In the genomic region with DNA sequence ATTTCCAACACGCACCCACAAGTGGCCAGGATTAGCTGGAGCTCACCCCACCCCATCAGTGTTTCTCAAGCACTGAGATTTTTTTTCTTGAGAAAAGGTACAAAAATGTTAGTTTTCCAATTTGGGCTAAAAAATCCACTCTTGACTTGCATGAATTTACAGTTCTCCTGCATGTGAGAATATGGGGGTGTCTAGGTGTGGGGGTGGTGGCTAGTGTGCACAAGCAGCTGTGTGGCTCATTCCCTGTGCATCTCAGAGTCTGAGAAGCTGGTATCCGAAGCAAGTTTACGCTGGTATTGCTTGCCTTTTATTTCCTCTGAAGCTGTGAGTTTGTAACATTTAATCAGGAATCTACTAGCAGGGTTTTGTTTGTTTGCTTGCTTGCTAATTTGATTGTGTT, we compare ENCODE assay signal across 29 mouse cellular contexts. TPM values are rescaled to one million over a fixed set of nuclear protein-coding genes. Genes with fewer than 3 reads are reported as not detected.
DNase-seq lines count a peak whose midpoint lies in the region; ATAC-seq and TF ChIP-seq lines count a peak whose summit lies in the region.
"Had no signal": no experiment of that assay in that cellular context is flagged by ENCODE, and none has a peak within 500 bp of the region (broad histone marks: within the 10 kb centered on the region; RNA-seq: fewer than 3 reads in every experiment).

No protein-coding gene starts in this region.

- no peak overlapping the region for H3K27ac ChIP-seq in left cerebral cortex, adult 2 months
- H3K27ac ChIP-seq: forebrain, embryonic 10.5 days; forebrain, embryonic 13.5 days; heart, adult 2 months; heart, embryonic 10.5 days; heart, embryonic 13.5 days; hindbrain, embryonic 14.5 days; hindbrain, postnatal 0 days had no signal

- ATAC-seq in frontal cortex, adult (ENCODE audit: low TSS enrichment), result peak; percentile 92
- ATAC-seq: activated CD4-positive, CD25-positive, alpha-beta regulatory T cell, adult 4 months; forebrain, embryonic 13.5 days; forebrain, embryonic 16.5 days; hindbrain, postnatal 0 days had no signal

- no peak for TF ChIP-seq CTCF in left cerebral cortex, adult 2 months (IDR thresholded peaks at IDR 0.05)

- intact Hi-C loops in left cerebral cortex, adult 2 months (cut with DNase I), result loop anchor here (2.0 to 5.0 kb wide), 3 partner anchors 88 to 1142 kb away; partner anchors contain the start of gene Smad5
- intact Hi-C loops in left cerebral cortex, postnatal 36 days (cut with DNase I), result no loop called here
- intact Hi-C loops in left cerebral cortex, postnatal 10 days (cut with DNase I), result no loop called here

- no peak overlapping the region for H3K4me3 ChIP-seq in left cerebral cortex, adult 2 months
- H3K4me3 ChIP-seq: forebrain, embryonic 10.5 days; forebrain, embryonic 13.5 days; heart, adult 2 months; heart, embryonic 10.5 days; heart, embryonic 13.5 days had no signal

- DNase-seq in frontal cortex, postnatal 14 days (ENCODE audit: low spot score in 2 of 2), result no peak
- peak; percentile 42 to 64 for DNase-seq in left cerebral cortex, adult 18-20 months (ENCODE audit: low spot score in 2 of 2)
- DNase-seq in left cerebral cortex, adult 2 months (ENCODE audit: extremely low spot score in 1 of 2, low spot score in 2 of 2), result no peak
- peak; percentile 36 to 46 for DNase-seq in left cerebral cortex, postnatal 36 days (ENCODE audit: low spot score in 2 of 2)
- no peak for DNase-seq in left cerebral cortex, postnatal 10 days (ENCODE audit: extremely low spot score in 1 of 2, low spot score in 2 of 2)
- peak; percentile 37 for DNase-seq in right cerebral cortex, postnatal 25 days
- DNase-seq in right cerebral cortex, postnatal 4 days, result no peak
- DNase-seq: adrenal gland, adult 8-10 months; adrenal gland, postnatal 25 days; cerebellum, adult 18-20 months; cerebellum, adult 9-10 months; cerebellum, postnatal 14 days; gastrocnemius, postnatal 10 days; gastrocnemius, postnatal 36 days; heart, adult 2 months; heart, postnatal 14 days; heart, postnatal 4 days had no signal

RNA-seq across cellular contexts. Expression of gene Gm45623, which starts 37.1 kb away (rescaled TPM):
- total RNA-seq in left cerebral cortex, adult 18-20 months (2021), result 10 to 100 TPM; 12.6 to 13.5 TPM
- 1 to 10 TPM; 8.1 to 10.0 TPM for total RNA-seq in left cerebral cortex, adult 2 months (2021)
- 10 to 100 TPM; 13.0 to 16.7 TPM for total RNA-seq in left cerebral cortex, postnatal 36 days (2021)
- 10 to 100 TPM in 1 of 2 experiments, 1 to 10 TPM in 1; 6.9 to 13.1 TPM for total RNA-seq in left cerebral cortex, postnatal 10 days (2021)
- total RNA-seq: adrenal gland, adult 8-10 months; adrenal gland, postnatal 25 days; ES-E14; gastrocnemius, adult 18-20 months; gastrocnemius, postnatal 10 days; gastrocnemius, postnatal 36 days; granulocyte monocyte progenitor cell, adult 5-6 weeks; heart, adult 2 months had no signal

Comparison
In these comparisons a context has a peak if more than half of its experiments do, and no peak if none do; other contexts are left out.
1. DNase-seq: peak in left cerebral cortex, adult 18-20 months (2 of 2), left cerebral cortex, postnatal 36 days (2 of 2) and right cerebral cortex, postnatal 25 days (single experiment); none in frontal cortex, postnatal 14 days (0 of 2), left cerebral cortex, adult 2 months (0 of 2), left cerebral cortex, postnatal 10 days (0 of 2) and right cerebral cortex, postnatal 4 days (single experiment).